Mouse (Mus musculus): ENCODE data around the gene F13a1. TPM values are rescaled to one million over a fixed set of nuclear protein-coding genes. Genes with fewer than 3 reads are reported as not detected.

The F13a1 gene
- 27.6 TPM in 2 replicates for polyA plus RNA-seq (2015; fragmentation: Nextera tagmentation; extraction: Ambion mirVana)

DNA sequence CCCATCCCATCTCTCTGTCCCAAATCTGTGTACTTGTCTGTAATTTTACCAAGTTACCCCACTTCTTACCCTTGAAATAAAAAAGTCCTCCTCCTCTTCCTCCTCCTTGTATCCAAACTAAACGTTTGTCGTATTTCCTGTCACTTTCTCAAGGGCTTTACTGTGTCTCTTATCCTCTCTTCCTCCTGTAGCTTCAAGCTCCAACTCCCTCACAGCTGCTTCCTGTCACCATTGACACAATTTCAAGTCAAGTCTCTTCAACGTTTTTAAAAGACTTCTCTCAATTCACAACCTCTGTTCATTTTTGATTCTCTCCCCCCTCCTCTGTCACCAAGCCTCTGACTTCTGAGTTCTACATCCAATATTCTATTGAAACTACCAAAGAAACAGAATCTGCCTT lies at the start of gene F13a1:
Gene F13a1 (minus strand): TSS at position 119 of the 400 bp plus-strand sequence.
- Histone ChIP-seq H3K36me3 (no peaks in the 10 kb centered on the region), H3K4me1 (no peaks in the 10 kb centered on the region), H3K27ac (no peak within 1 kb of the TSS), H3K4me3 (replicated peaks) (no peak within 1 kb of the TSS), H3K9me3 (no peaks in the 10 kb centered on the region), H3K9ac (no peak within 1 kb of the TSS), H3K4me2 (no peak within 1 kb of the TSS), H3K27me3 (replicated peaks) (no peaks in the 10 kb centered on the region)
- ATAC-seq (ENCODE audit: insufficient read depth, low FRiP score, low read depth): no peak
- whole genome bisulfite sequencing: 38% methylated on average over 3 of the region's 3 CpGs

GRCm38 (mm10) chr13:37091620-37092019 lies 41.6 kb upstream of the F13a1 start:
- H3K4me2 ChIP-seq: no peak overlapping the region
- WGBS: 97% methylated on average over 1 of the region's 1 CpGs
- no peak overlapping the region for H3K9ac ChIP-seq
- ATAC-seq (ENCODE audit: insufficient read depth, low FRiP score, low read depth): no peak
- H3K4me1 ChIP-seq: no peaks in the 10 kb centered on the region
- H3K9me3 ChIP-seq: no peaks in the 10 kb centered on the region
- H3K27me3 ChIP-seq (replicated peaks): no peaks in the 10 kb centered on the region
- H3K36me3 ChIP-seq: no peaks in the 10 kb centered on the region
- H3K27ac ChIP-seq: no peak overlapping the region
- no peak overlapping the region for H3K4me3 ChIP-seq (replicated peaks)

DNA sequence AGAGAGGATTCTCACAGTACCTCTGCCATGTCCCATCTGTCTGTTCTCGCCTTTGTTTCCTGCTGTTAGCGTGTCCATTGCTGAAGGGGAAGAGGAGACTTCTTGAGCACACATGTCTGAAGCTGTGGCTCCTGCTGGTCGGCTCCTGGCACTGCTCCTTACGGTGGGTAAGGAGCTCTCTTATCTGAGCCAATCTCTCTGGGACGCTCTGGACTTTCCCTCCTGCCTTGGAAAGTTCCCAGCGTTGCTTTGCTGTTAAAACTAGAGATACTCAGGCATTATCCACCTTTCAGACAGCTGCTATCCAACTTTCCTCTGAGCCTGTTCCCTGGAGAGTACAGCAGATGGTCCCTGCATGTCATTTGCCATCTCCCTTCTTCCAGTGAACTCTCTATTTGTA lies 39.1 kb upstream of the F13a1 start:
- no peak for ATAC-seq (ENCODE audit: insufficient read depth, low FRiP score, low read depth)
- 71% methylated on average over 6 of the region's 6 CpGs for WGBS
- Histone ChIP-seq H3K27me3 (replicated peaks) (no peaks in the 10 kb centered on the region), H3K4me2 (no peak overlapping the region), H3K4me3 (replicated peaks) (no peak overlapping the region), H3K9me3 (no peaks in the 10 kb centered on the region), H3K9ac (no peak overlapping the region), H3K4me1 (no peaks in the 10 kb centered on the region), H3K27ac (no peak overlapping the region), H3K36me3 (no peaks in the 10 kb centered on the region)

DNA sequence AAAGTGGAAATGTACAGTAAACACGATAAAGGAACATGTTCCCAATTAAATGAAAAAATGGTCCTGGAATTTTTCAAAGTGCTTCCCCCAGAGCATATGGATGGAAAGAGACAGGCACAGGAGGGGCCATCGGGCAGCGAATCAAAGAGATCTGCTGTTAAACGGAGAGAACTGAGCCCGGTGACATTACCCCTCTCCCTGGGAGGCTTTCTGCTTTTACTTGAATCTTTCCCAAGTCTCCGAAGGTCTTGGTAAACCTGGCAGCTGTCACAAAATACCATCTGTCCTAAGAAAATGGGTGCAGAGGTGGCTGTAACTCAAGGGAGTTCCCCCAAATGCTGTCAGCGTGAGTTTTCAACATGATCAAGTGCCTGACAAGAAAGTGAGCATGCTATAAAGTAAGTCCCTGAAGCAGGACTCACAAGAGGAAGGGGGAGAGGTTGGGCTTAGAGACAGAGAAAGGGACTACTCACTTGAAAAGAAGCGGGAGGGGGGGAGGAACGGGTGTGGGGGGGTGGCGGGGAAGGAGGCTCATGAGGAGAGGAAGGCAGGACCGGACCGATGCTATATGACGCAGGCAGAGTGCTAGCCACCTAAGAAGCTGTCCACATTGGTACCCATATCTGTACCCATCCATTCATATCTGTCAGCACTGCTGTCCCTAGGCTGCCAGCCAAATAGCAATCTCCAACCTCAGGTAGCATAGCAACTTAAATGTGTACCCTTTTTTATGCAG lies 31.6 kb upstream of the F13a1 start:
- Histone ChIP-seq H3K4me3 (replicated peaks) (no peak overlapping the region), H3K36me3 (no peaks in the 10 kb centered on the region), H3K9me3 (no peaks in the 10 kb centered on the region), H3K4me1 (no peaks in the 10 kb centered on the region), H3K4me2 (no peak overlapping the region), H3K27ac (no peak overlapping the region), H3K27me3 (replicated peaks) (no peaks in the 10 kb centered on the region), H3K9ac (no peak overlapping the region)
- no peak for ATAC-seq (ENCODE audit: insufficient read depth, low FRiP score, low read depth)
- 54% methylated on average over 13 of the region's 13 CpGs for WGBS

GRCm38 (mm10) chr13:37071390-37071789 lies 21.3 kb upstream of the F13a1 start:
- Histone ChIP-seq H3K4me1 (no peaks in the 10 kb centered on the region), H3K4me2 (no peak overlapping the region), H3K4me3 (replicated peaks) (no peak overlapping the region), H3K9me3 (no peaks in the 10 kb centered on the region), H3K27ac (no peak overlapping the region), H3K36me3 (no peaks in the 10 kb centered on the region), H3K27me3 (replicated peaks) (no peaks in the 10 kb centered on the region), H3K9ac (no peak overlapping the region)
- ATAC-seq (ENCODE audit: insufficient read depth, low FRiP score, low read depth): no peak
- 74% methylated on average over 3 of the region's 3 CpGs for WGBS

GRCm38 (mm10) chr13:37070824-37071223 lies 20.8 kb upstream of the F13a1 start:
- WGBS: 55% methylated on average over 4 of the region's 4 CpGs

GRCm38 (mm10) chr13:37060810-37061209 lies 10.8 kb upstream of the F13a1 start:
- Histone ChIP-seq H3K4me2 (no peak overlapping the region), H3K36me3 (no peaks in the 10 kb centered on the region), H3K9me3 (no peaks in the 10 kb centered on the region), H3K27me3 (replicated peaks) (no peaks in the 10 kb centered on the region), H3K9ac (no peak overlapping the region), H3K4me1 (no peaks in the 10 kb centered on the region), H3K4me3 (replicated peaks) (no peak overlapping the region), H3K27ac (no peak overlapping the region)
- WGBS: 61% methylated on average over 5 of the region's 5 CpGs
- ATAC-seq (ENCODE audit: insufficient read depth, low FRiP score, low read depth): no peak

More at GRCm38 (mm10) chr13:37070824-37071223, 20.8 kb upstream of the F13a1 start:
- H3K9me3 ChIP-seq: no peaks in the 10 kb centered on the region
- ATAC-seq (ENCODE audit: insufficient read depth, low FRiP score, low read depth): no peak
- H3K36me3 ChIP-seq: no peaks in the 10 kb centered on the region
- no peak overlapping the region for H3K9ac ChIP-seq
- H3K4me3 ChIP-seq (replicated peaks): no peak overlapping the region
- H3K4me2 ChIP-seq: no peak overlapping the region
- H3K27me3 ChIP-seq (replicated peaks): no peaks in the 10 kb centered on the region
- H3K4me1 ChIP-seq: no peaks in the 10 kb centered on the region
- H3K27ac ChIP-seq: no peak overlapping the region

- no peak overlapping the region for H3K9ac ChIP-seq
- H3K36me3 ChIP-seq: no peaks in the 10 kb centered on the region
- ATAC-seq (ENCODE audit: insufficient read depth, low FRiP score, low read depth): no peak
- WGBS: 72% methylated on average over 7 of the region's 7 CpGs
- H3K9me3 ChIP-seq: no peaks in the 10 kb centered on the region
- H3K27me3 ChIP-seq (replicated peaks): no peaks in the 10 kb centered on the region
- no peak overlapping the region for H3K4me2 ChIP-seq
- no peak overlapping the region for H3K4me3 ChIP-seq (replicated peaks)
- no peaks in the 10 kb centered on the region for H3K4me1 ChIP-seq
- no peak overlapping the region for H3K27ac ChIP-seq
These were observed 6.6 kb upstream of the F13a1 start for GRCm38 (mm10) chr13:37056662-37057061.

DNA sequence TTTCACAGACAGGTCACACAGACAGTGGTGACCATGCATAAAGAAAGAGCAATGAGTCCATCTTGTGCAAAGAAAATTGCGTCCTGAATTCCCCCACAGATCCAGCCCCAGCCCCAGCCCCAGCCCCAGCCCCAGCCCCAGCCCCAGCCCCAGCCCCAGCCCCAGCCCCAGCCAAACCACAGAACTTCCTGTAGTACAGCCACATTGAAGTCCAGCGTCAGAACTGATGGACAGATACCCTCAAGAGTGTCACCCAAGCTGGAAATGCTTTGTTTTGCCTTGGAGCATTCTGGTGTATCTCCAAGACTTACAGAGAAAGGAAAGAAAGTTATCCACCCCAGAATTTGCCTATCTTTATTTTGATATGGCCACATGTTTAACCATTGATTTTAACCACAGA lies 413 bp downstream of the F13a1 start:
- no peak overlapping the region for H3K9ac ChIP-seq
- ATAC-seq (ENCODE audit: insufficient read depth, low FRiP score, low read depth): no peak
- no peaks in the 10 kb centered on the region for H3K27me3 ChIP-seq (replicated peaks)
- no peaks in the 10 kb centered on the region for H3K4me1 ChIP-seq
- H3K27ac ChIP-seq: no peak overlapping the region
- 68% methylated on average over 2 of the region's 2 CpGs for whole genome bisulfite sequencing
- H3K36me3 ChIP-seq: no peaks in the 10 kb centered on the region
- no peak overlapping the region for H3K4me2 ChIP-seq
- no peak overlapping the region for H3K4me3 ChIP-seq (replicated peaks)
- no peaks in the 10 kb centered on the region for H3K9me3 ChIP-seq

- no peak for ATAC-seq (ENCODE audit: insufficient read depth, low FRiP score, low read depth)
- H3K4me3 ChIP-seq (replicated peaks): no peak overlapping the region
- H3K4me2 ChIP-seq: no peak overlapping the region
- H3K9ac ChIP-seq: no peak overlapping the region
- no peaks in the 10 kb centered on the region for H3K27me3 ChIP-seq (replicated peaks)
- H3K36me3 ChIP-seq: no peaks in the 10 kb centered on the region
- WGBS: 53% methylated on average over 6 of the region's 6 CpGs
- H3K9me3 ChIP-seq: no peaks in the 10 kb centered on the region
- H3K4me1 ChIP-seq: no peaks in the 10 kb centered on the region
- no peak overlapping the region for H3K27ac ChIP-seq
These were observed 1.0 kb downstream of the F13a1 start for GRCm38 (mm10) chr13:37049018-37049417.

GRCm38 (mm10) chr13:37045005-37045404 lies 5.0 kb downstream of the F13a1 start:
- Histone ChIP-seq H3K4me2 (no peak overlapping the region), H3K4me3 (replicated peaks) (no peak overlapping the region), H3K9me3 (no peaks in the 10 kb centered on the region), H3K36me3 (no peaks in the 10 kb centered on the region), H3K27me3 (replicated peaks) (no peaks in the 10 kb centered on the region), H3K9ac (no peak overlapping the region), H3K27ac (no peak overlapping the region), H3K4me1 (no peaks in the 10 kb centered on the region)
- 75% methylated on average over 3 of the region's 3 CpGs for WGBS
- ATAC-seq (ENCODE audit: insufficient read depth, low FRiP score, low read depth): no peak

GRCm38 (mm10) chr13:37034745-37035144 lies 15.3 kb downstream of the F13a1 start:
- Histone ChIP-seq H3K36me3 (no peaks in the 10 kb centered on the region), H3K4me3 (replicated peaks) (no peak overlapping the region), H3K27ac (no peak overlapping the region), H3K27me3 (replicated peaks) (no peaks in the 10 kb centered on the region), H3K9ac (no peak overlapping the region), H3K9me3 (no peaks in the 10 kb centered on the region), H3K4me2 (no peak overlapping the region), H3K4me1 (no peaks in the 10 kb centered on the region)
- no peak for ATAC-seq (ENCODE audit: insufficient read depth, low FRiP score, low read depth)
- WGBS: 40% methylated on average over 3 of the region's 3 CpGs
